Mouse (Mus musculus): Measurements from ENCODE around the gene Olfr943. TPM values are rescaled to one million over a fixed set of nuclear protein-coding genes. Genes with fewer than 3 reads are reported as not detected.

Gene Olfr943
- polyA plus RNA-seq (2015; fragmentation: Nextera tagmentation; extraction: Ambion mirVana), result not detected in 2 replicates

DNA sequence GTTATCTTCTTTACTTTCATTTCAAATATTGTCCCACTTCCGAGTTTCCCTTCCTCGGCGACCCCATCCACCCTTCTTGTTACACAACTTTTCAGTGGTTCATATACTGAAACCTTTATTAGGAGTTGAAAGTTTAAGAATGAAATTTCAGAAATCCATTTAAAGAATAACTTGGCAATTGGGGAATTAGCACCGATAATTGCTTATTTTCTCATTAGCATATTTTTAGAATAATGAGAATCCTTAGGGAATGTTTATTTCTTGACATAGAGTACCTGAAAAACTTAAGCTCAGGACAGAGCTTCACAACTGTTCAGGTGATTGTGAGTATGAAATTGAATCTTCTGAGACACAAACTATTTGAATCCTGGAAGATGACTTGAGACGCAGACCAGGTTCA lies at the start of gene Olfr943:
Olfr943 (plus strand) TSS at position 301 of the 400 bp plus-strand sequence.
- Histone ChIP-seq H3K4me2 (ENCODE audit: low read depth, low read length) (no peak within 1 kb of the TSS), H3K36me3 (ENCODE audit: control insufficient read depth, insufficient read depth) (no peaks in the 10 kb centered on the region), H3K4me1 (ENCODE audit: control insufficient read depth, insufficient read depth, low read length) (no peaks in the 10 kb centered on the region), H3K27me3 (ENCODE audit: control insufficient read depth, insufficient read depth, low read length) (no peaks in the 10 kb centered on the region), H3K9me3 (replicated peaks; ENCODE audit: control insufficient read depth, low read length) (no peaks in the 10 kb centered on the region), H3K27ac (ENCODE audit: low read length) (no peak within 1 kb of the TSS), H3K9ac (ENCODE audit: low read length) (no peak within 1 kb of the TSS), H3K4me3 (ENCODE audit: low read length) (no peak within 1 kb of the TSS)
- 85% methylated on average over 5 of the region's 5 CpGs for WGBS
- ATAC-seq (replicated peaks; ENCODE audit: extremely low read depth, insufficient read depth, low FRiP score), result no peak

- Histone ChIP-seq H3K27ac (ENCODE audit: low read length) (no peak overlapping the region), H3K9ac (ENCODE audit: low read length) (no peak overlapping the region), H3K4me3 (ENCODE audit: low read length) (no peak overlapping the region), H3K4me1 (ENCODE audit: control insufficient read depth, insufficient read depth, low read length) (no peaks in the 10 kb centered on the region), H3K27me3 (ENCODE audit: control insufficient read depth, insufficient read depth, low read length) (no peaks in the 10 kb centered on the region), H3K9me3 (replicated peaks; ENCODE audit: control insufficient read depth, low read length) (peaks cover 2% of the 10 kb centered on the region; the same call in 1 of the 2 replicates), H3K4me2 (ENCODE audit: low read depth, low read length) (no peak overlapping the region), H3K36me3 (ENCODE audit: control insufficient read depth, insufficient read depth) (no peaks in the 10 kb centered on the region)
- no peak for ATAC-seq (replicated peaks; ENCODE audit: extremely low read depth, insufficient read depth, low FRiP score)
- WGBS, result 73% methylated on average over 1 of the region's 1 CpGs
These were observed 38.8 kb upstream of the Olfr943 start for GRCm38 (mm10) chr9:39127326-39127725.

- Histone ChIP-seq H3K9ac (ENCODE audit: low read length) (no peak within 1 kb of the TSS), H3K4me2 (ENCODE audit: low read depth, low read length) (no peak within 1 kb of the TSS), H3K36me3 (ENCODE audit: control insufficient read depth, insufficient read depth) (no peaks in the 10 kb centered on the region), H3K27me3 (ENCODE audit: control insufficient read depth, insufficient read depth, low read length) (no peaks in the 10 kb centered on the region), H3K9me3 (replicated peaks; ENCODE audit: control insufficient read depth, low read length) (peaks cover 2% of the 10 kb centered on the region; the same call in 1 of the 2 replicates), H3K4me1 (ENCODE audit: control insufficient read depth, insufficient read depth, low read length) (no peaks in the 10 kb centered on the region), H3K27ac (ENCODE audit: low read length) (no peak within 1 kb of the TSS), H3K4me3 (ENCODE audit: low read length) (no peak within 1 kb of the TSS)
- ATAC-seq (replicated peaks; ENCODE audit: extremely low read depth, insufficient read depth, low FRiP score), result no peak
These were observed 38.3 kb upstream of the Olfr943 start, which contains the start of gene Olfr27 for GRCm38 (mm10) chr9:39127831-39128230. Olfr27 (plus strand) TSS chr9:39128131.

DNA sequence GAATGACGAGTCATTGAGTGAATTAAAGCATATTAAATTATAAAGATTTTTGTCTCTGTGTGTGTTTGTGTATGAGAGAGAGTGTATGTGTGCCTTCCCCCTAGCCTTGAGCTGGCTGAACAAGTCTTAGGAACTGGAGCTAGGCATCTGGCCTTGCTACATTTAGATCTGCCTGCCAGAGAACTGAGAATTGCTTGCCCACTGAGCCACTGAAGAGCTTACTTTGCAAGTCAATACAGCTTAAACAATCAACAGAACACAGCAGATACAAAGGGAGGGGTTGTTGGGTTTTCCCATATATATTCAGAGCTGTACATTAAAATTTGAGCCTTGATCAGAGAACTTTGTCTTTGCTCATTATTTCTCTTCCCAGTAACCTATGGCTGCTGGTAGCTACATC lies 13.7 kb upstream of the Olfr943 start:
- Histone ChIP-seq H3K4me1 (ENCODE audit: control insufficient read depth, insufficient read depth, low read length) (no peaks in the 10 kb centered on the region), H3K9ac (ENCODE audit: low read length) (no peak overlapping the region), H3K4me3 (ENCODE audit: low read length) (no peak overlapping the region), H3K27me3 (ENCODE audit: control insufficient read depth, insufficient read depth, low read length) (no peaks in the 10 kb centered on the region), H3K27ac (ENCODE audit: low read length) (no peak overlapping the region), H3K36me3 (ENCODE audit: control insufficient read depth, insufficient read depth) (no peaks in the 10 kb centered on the region), H3K4me2 (ENCODE audit: low read depth, low read length) (no peak overlapping the region), H3K9me3 (replicated peaks; ENCODE audit: control insufficient read depth, low read length) (0 out of 2 replicates have a peak, but pooled peaks cover 2% of the 10 kb centered on the region)
- WGBS, result 48% methylated on average over 1 of the region's 1 CpGs
- ATAC-seq (replicated peaks; ENCODE audit: extremely low read depth, insufficient read depth, low FRiP score), result no peak

- Histone ChIP-seq H3K9me3 (replicated peaks; ENCODE audit: control insufficient read depth, low read length) (no peaks in the 10 kb centered on the region), H3K27ac (ENCODE audit: low read length) (no peak within 1 kb of the TSS), H3K4me2 (ENCODE audit: low read depth, low read length) (no peak within 1 kb of the TSS), H3K4me1 (ENCODE audit: control insufficient read depth, insufficient read depth, low read length) (no peaks in the 10 kb centered on the region), H3K27me3 (ENCODE audit: control insufficient read depth, insufficient read depth, low read length) (no peaks in the 10 kb centered on the region), H3K4me3 (ENCODE audit: low read length) (no peak within 1 kb of the TSS), H3K36me3 (ENCODE audit: control insufficient read depth, insufficient read depth) (no peaks in the 10 kb centered on the region), H3K9ac (ENCODE audit: low read length) (no peak within 1 kb of the TSS)
- no peak for ATAC-seq (replicated peaks; ENCODE audit: extremely low read depth, insufficient read depth, low FRiP score)
These were observed 35.5 kb downstream of the Olfr943 start, which contains the start of gene Olfr944 for GRCm38 (mm10) chr9:39201620-39202019. Olfr944 (plus strand) TSS chr9:39201920.

Other genes starting within 250 kb of the Olfr943 start
- gene Olfr930, start 236.5 kb upstream of the Olfr943 start, polyA plus RNA-seq (2015; fragmentation: Nextera tagmentation; extraction: Ambion mirVana), result not detected in 2 replicates
- gene Olfr933, start 194.0 kb upstream of the Olfr943 start, polyA plus RNA-seq (2015; fragmentation: Nextera tagmentation; extraction: Ambion mirVana), result not detected in 2 replicates
- gene Olfr934, start 178.0 kb upstream of the Olfr943 start, polyA plus RNA-seq (2015; fragmentation: Nextera tagmentation; extraction: Ambion mirVana), result not detected in 2 replicates
- gene Olfr935, start 166.6 kb upstream of the Olfr943 start, polyA plus RNA-seq (2015; fragmentation: Nextera tagmentation; extraction: Ambion mirVana), result not detected in 2 replicates
- not detected in 2 replicates for gene Olfr146, start 142.9 kb upstream of the Olfr943 start, polyA plus RNA-seq (2015; fragmentation: Nextera tagmentation; extraction: Ambion mirVana)
- not detected in 2 replicates for gene Olfr937, start 101.4 kb upstream of the Olfr943 start, polyA plus RNA-seq (2015; fragmentation: Nextera tagmentation; extraction: Ambion mirVana)
- gene Olfr938, start 87.4 kb upstream of the Olfr943 start, polyA plus RNA-seq (2015; fragmentation: Nextera tagmentation; extraction: Ambion mirVana), result not detected in 2 replicates
- not detected in 2 replicates for gene Olfr27, start 38.2 kb upstream of the Olfr943 start, polyA plus RNA-seq (2015; fragmentation: Nextera tagmentation; extraction: Ambion mirVana)
- not detected in 2 replicates for gene Olfr944, start 35.6 kb downstream of the Olfr943 start, polyA plus RNA-seq (2015; fragmentation: Nextera tagmentation; extraction: Ambion mirVana)
- gene Olfr1537, start 83.7 kb downstream of the Olfr943 start, polyA plus RNA-seq (2015; fragmentation: Nextera tagmentation; extraction: Ambion mirVana), result not detected in 2 replicates
- not detected in 2 replicates for gene Olfr945, start 110.5 kb downstream of the Olfr943 start, polyA plus RNA-seq (2015; fragmentation: Nextera tagmentation; extraction: Ambion mirVana)
- gene Olfr948, start 159.7 kb downstream of the Olfr943 start, polyA plus RNA-seq (2015; fragmentation: Nextera tagmentation; extraction: Ambion mirVana), result not detected in 2 replicates
- gene Olfr951, start 221.1 kb downstream of the Olfr943 start, polyA plus RNA-seq (2015; fragmentation: Nextera tagmentation; extraction: Ambion mirVana), result not detected in 2 replicates

Measured in heart, embryonic 16.5 days (tissue).